Mouse (Mus musculus) 3T3-L1 (cell line): ENCODE measurements around the gene Krt13.

Experiments used
- DNase-seq: peaks from one replicate; pipeline ENCODE4 v3.0.0-alpha.2; 2015; ENCODE audit warnings: low read depth, low spot score

Krt13 gene

GRCm38 (mm10) chr11:100121466-100121865 is at the start of gene Krt13:
TSS of gene Krt13 (minus strand) at chr11:100121566.
- DNase-seq: no peak

DNA sequence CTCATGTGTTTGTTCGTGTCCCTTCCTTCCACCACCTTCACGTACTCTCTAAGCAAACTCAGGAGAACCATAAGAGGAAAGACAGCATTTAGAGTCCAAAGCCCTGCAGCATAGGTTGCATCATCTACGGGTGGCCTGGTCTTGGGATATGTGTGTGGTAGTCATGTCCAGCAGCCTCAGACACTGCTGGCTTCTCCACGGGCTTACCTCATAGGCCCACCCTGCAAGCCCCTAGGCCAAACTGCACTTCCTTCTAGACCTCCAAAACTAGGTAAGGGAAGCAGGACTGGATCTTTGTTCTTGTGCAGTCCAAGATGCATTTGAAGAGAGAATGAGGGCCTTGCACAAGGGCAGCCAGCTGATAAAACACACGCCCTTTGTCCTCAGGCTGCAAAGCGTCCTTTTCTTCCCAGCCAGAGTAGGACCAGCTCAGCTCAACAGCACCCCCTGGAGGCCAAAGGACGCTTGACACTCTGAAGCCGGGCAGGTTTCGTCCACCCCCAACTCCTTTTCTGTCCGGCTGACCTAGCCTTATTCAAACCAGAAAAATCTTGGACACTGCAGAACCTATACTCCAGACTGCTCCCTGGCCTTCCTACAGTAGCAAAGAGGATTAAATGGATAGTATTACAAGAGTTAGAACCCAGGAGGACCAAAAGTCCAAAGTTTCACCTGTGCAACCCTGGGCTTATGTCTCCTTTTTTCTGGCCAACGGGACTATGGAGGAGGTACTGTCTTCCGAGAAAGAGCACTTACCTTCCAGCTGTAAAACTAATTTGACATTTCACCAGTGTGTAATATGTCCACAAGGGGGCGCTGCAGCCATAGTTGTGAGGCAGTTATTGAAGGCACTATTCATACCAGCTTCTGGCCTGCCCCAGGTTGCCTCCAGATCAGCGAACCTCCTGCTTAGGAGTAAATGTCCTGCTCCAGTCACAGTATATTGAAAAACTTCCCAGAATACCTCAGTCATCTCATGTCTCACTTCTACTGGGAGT is 47.7 kb upstream of the Krt13 start:
- peak; percentile 88 for DNase-seq

GRCm38 (mm10) chr11:100168071-100168470 is 46.7 kb upstream of the Krt13 start:
- DNase-seq: no peak

GRCm38 (mm10) chr11:100164392-100164791 is 43.0 kb upstream of the Krt13 start:
- no peak for DNase-seq

DNA sequence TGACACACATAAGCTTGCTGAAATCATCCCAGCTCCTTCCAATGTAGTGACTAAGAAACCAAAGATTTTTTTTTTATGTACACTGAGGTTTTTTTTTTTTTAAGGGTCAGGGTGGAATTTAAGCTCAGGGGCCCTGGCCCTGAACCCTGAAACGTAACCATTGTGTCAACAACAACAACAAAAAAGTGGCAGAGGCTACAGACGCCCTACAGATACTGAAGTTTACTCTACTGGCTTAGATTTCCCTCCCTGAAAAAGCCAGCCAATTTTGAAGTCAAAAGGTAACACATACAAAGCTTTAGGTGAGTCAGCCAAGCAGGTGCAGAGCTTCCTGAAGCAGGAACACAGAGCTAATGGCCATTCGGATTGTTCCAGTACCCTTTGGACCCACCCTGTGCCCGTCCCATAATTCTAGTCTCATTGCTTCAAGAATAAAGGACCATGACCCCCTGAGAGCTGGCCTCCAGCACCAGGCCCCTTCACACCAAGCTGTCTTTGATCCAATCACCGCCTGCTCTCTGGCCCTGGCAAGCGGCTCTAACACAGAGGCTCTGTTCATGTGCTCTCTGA is 36.6 kb upstream of the Krt13 start:
- DNase-seq: no peak

GRCm38 (mm10) chr11:100157331-100157730 is 36.0 kb upstream of the Krt13 start:
- DNase-seq: no peak

DNA sequence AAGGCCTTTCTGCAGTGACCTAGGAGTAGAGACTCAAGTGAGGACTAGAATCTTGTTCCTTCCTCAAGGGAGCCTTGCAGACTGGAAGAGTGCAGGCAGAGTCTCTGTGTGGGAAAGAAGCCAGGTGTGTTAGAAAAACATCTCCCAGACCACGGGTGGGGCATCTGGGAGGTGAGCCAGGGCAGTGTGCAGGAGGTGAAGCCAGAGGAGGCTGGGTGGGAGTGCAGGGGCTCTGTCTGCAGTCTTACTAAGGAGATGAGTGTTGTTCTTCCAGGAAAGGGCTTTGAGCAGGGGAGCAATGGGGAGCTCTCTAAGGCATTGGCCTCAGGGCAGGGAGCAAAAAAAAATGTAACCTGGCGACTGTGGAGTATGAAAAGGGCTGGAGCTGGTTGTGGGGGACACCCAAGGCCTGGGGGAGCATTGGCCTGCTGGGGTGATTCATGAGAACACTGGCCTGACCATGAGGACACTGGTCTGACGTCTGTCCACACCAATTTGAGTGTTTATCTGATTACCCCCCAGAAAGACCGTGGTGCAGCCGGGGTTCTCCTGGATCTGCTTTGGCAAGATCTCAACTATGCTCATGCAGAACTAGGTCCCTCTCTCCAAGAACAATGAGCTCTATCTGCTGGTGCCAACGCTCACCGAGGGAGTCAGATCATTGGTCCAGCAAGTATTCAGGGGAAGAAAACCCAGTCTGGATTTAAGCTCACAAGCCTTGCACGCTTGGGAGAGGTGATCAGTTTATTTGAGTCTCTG is 34.3 kb upstream of the Krt13 start:
- DNase-seq: peak; percentile 53

DNA sequence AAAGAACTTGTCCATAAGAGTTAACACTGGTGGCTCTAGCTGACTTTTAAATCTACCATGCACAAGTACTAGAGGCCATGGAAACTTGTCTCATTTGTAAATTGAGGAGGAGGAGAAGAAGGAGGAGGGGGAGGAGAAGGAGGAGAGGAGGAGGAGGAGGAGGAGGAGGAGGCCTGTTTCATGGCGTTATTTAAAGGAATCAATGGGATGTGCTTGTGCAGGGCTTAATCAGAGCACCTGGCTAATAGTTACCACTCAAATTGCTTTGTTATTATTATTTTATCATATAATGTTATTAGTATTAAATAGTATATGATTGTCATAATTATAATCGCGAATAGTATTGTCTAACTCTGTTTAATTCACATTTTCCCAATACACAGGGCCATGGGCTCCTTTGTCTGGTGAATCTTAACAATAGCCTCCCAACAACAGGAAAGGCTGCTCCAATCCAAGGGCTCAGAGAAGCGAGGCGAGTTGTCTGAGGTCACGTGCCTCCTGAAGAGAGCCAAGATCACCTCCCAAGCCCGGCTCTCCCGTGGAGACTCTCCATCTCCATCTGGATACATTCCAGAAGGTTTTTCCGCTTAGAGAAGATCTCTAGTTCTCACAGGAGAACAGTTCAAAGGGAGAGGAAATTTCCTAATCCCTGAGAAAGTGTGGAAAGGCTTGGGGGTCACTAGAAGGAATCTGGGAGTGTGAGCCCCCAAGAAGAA is 27.4 kb upstream of the Krt13 start, which contains the start of gene Krt19:
Krt19 (minus strand) TSS at position 51 of the 716 bp plus-strand sequence.
- DNase-seq: no peak

GRCm38 (mm10) chr11:100147566-100148353 is 26.4 kb upstream of the Krt13 start:
- peak; percentile 94 for DNase-seq

- DNase-seq: no peak
Measured at GRCm38 (mm10) chr11:100145858-100146560, 24.6 kb upstream of the Krt13 start.

GRCm38 (mm10) chr11:100145104-100145503 is 23.7 kb upstream of the Krt13 start:
- no peak for DNase-seq

DNA sequence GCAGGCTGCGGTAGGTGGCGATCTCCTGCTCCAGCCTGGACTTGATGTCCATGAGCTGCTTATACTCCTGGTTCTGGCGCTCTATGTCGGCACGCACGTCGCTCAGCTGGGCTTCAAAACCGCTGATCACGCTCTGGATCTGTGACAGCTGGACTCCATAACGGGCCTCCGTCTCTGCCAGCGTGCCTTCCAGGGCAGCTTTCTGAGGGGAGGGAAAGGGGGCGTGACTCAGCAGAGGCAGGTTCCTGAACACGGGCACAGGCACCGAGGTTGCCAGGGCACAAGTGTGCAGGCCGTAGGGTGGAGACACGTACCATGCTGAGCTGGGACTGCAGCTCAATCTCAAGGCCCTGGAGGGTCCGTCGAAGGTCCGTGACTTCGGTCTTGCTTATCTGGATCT is 19.6 kb upstream of the Krt13 start:
- no peak for DNase-seq

- no peak for DNase-seq
Measured at GRCm38 (mm10) chr11:100139391-100139790, 18.0 kb upstream of the Krt13 start.

GRCm38 (mm10) chr11:100138809-100139208 is 17.4 kb upstream of the Krt13 start:
- no peak for DNase-seq

GRCm38 (mm10) chr11:100137693-100138092 is 16.3 kb upstream of the Krt13 start:
- no peak for DNase-seq

- DNase-seq: no peak
Measured at GRCm38 (mm10) chr11:100136559-100136958, 15.2 kb upstream of the Krt13 start.

GRCm38 (mm10) chr11:100135731-100136130 is 14.4 kb upstream of the Krt13 start, which contains the start of gene Krt15:
TSS of gene Krt15 (minus strand) at chr11:100135928.
- no peak for DNase-seq

GRCm38 (mm10) chr11:100124901-100125300 is 3.5 kb upstream of the Krt13 start:
- DNase-seq: peak; percentile 57

GRCm38 (mm10) chr11:100120331-100120730 is 1.0 kb downstream of the Krt13 start:
- DNase-seq: peak; percentile 77

DNA sequence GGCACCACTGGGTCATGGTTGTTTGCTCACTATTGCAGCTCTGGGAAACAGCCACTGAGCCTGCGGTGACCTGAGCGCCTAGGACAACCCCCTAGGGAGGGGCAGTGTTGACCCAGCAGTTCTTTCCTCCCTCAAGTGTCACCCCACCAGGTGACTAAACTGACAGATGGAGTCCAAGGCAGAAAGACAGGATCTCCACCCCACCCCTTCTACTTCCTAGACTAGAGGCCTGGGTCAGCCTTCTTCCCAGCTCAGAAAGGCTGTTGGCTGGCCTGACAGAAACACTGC is 7.7 kb downstream of the Krt13 start:
- DNase-seq: peak; percentile 46
